Mouse (Mus musculus) limb, embryonic 10.5 days (tissue): ENCODE results near the gene Dnajc13. TPM values are rescaled to one million over a fixed set of nuclear protein-coding genes. Genes with fewer than 3 reads are reported as not detected.

Experiments
- DNase-seq: peaks from one replicate; pipeline ENCODE4 v3.0.0-alpha.2; 2017; ENCODE audit warnings: low spot score
- H3K27ac ChIP-seq: fragments of 300-500 bp; sonication (generic); 2 replicates; pipeline ENCODE4 v1.5.1; 2016; ENCODE audit warnings: mild to moderate bottlenecking
- H3K27me3 ChIP-seq: fragments of 300-500 bp; sonication (generic); 2 replicates; pipeline ENCODE4 v1.6.1; 2016; ENCODE audit warnings: low read depth, mild to moderate bottlenecking; ENCODE audit not compliant: poor library complexity, severe bottlenecking
- H3K36me3 ChIP-seq: fragments of 300-500 bp; sonication (generic); 2 replicates; pipeline ENCODE4 v1.6.1; 2016; ENCODE audit warnings: mild to moderate bottlenecking, moderate library complexity
- H3K4me1 ChIP-seq: fragments of 300-500 bp; sonication (generic); 2 replicates; pipeline ENCODE4 v1.6.1; 2016
- H3K4me3 ChIP-seq: fragments of 300-500 bp; sonication (generic); 2 replicates; pipeline ENCODE4 v1.5.1; 2016; ENCODE audit warnings: mild to moderate bottlenecking, moderate library complexity
- H3K9me3 ChIP-seq: fragments of 300-500 bp; sonication (generic); replicated peaks from 2 replicates; pipeline ENCODE4 v1.6.1; 2016; ENCODE audit warnings: mild to moderate bottlenecking
- WGBS: fragments of 180-500 bp; shearing (Covaris S2); methylation state at CpG from one replicate; pipeline ENCODE4 v1.1.7; 2016; 5-methylcytosine and 5-hydroxymethylcytosine counted together
- polyA plus RNA-seq: library from polyadenylated mRNA; unstranded; fragments of >200 nt; fragmentation: Nextera tagmentation; extraction: Ambion mirVana; gene quantifications from 2 replicates; pipeline ENCODE4 v1.2.1, GENCODE M21; 2016

Gene Dnajc13
- 17.9 and 21.8 TPM in 2 replicates for polyA plus RNA-seq

- H3K27ac ChIP-seq: peak within 1 kb of the TSS; percentile 92
- H3K4me1 ChIP-seq: peaks cover 23% of the 10 kb centered on the region
- peak; percentile 99 for DNase-seq
- H3K9me3 ChIP-seq: no peaks in the 10 kb centered on the region
- 0 out of 2 replicates have a peak, but pooled peaks cover 3% of the 10 kb centered on the region for H3K36me3 ChIP-seq
- peak within 1 kb of the TSS; percentile 78 for H3K4me3 ChIP-seq
- WGBS: under 1% methylated on average over 60 of the region's 60 CpGs
- no peaks in the 10 kb centered on the region for H3K27me3 ChIP-seq
These were observed at the start of gene Dnajc13 for GRCm38 (mm10) chr9:104262823-104263352. Gene Dnajc13, minus strand, starts transcription at chr9:104262930.

DNA sequence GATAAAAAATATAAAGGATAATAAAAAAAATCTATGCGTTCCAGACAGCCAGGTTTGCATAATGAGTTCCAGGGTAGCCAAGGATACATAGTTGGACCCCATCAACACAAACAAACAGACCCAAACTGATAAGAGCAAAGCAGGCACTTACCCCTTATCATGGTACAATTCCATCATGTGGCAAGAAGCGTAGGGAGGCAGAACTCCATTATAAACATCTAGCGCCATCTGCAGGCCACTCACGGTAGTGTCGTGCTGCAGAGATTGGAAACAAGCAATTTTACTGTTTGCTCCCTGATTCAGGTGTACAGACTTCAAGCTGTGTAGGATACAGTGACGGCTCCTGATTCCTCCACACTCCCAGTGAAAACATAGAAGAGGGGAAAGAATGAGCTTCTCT is 44.0 kb upstream of the Dnajc13 start:
- no peak overlapping the region for H3K27ac ChIP-seq
- H3K4me3 ChIP-seq: no peak overlapping the region
- no peaks in the 10 kb centered on the region for H3K4me1 ChIP-seq
- H3K27me3 ChIP-seq: no peaks in the 10 kb centered on the region
- peak; percentile 81 for DNase-seq
- WGBS: 19% methylated on average over 6 of the region's 6 CpGs
- no peaks in the 10 kb centered on the region for H3K9me3 ChIP-seq
- no peaks in the 10 kb centered on the region for H3K36me3 ChIP-seq

- no peak for DNase-seq
- H3K4me3 ChIP-seq: no peak overlapping the region
- no peaks in the 10 kb centered on the region for H3K9me3 ChIP-seq
- no peak overlapping the region for H3K27ac ChIP-seq
- H3K4me1 ChIP-seq: 0 out of 2 replicates have a peak, but pooled peaks cover 3% of the 10 kb centered on the region
- H3K27me3 ChIP-seq: no peaks in the 10 kb centered on the region
- no peaks in the 10 kb centered on the region for H3K36me3 ChIP-seq
- WGBS: 95% methylated on average over 6 of the region's 6 CpGs
These were observed 42.8 kb upstream of the Dnajc13 start for GRCm38 (mm10) chr9:104305333-104306111.

DNA sequence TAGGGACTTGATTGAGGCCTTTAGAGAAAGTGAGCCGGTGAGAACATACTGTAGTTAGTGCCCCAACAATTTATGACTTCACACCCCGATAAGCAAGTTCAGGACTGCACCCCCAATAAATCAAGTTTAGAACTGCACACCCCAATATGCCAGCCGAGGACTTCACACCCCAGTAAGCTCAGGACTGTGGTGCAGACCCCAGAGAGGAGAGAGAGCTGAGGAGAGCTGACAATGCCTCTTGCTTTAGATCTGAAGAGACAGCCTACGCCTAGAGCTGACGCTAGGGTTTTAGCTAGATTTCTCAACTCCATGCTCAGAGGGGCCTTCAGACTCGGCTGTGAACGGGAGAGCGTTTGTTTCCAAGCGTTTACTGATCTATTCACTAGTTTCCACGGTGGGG is 42.1 kb upstream of the Dnajc13 start:
- Histone ChIP-seq H3K9me3 (no peaks in the 10 kb centered on the region), H3K27ac (no peak overlapping the region), H3K4me3 (no peak overlapping the region), H3K27me3 (no peaks in the 10 kb centered on the region), H3K36me3 (no peaks in the 10 kb centered on the region), H3K4me1 (0 out of 2 replicates have a peak, but pooled peaks cover 3% of the 10 kb centered on the region)
- 73% methylated on average over 10 of the region's 10 CpGs for WGBS
- no peak for DNase-seq

DNA sequence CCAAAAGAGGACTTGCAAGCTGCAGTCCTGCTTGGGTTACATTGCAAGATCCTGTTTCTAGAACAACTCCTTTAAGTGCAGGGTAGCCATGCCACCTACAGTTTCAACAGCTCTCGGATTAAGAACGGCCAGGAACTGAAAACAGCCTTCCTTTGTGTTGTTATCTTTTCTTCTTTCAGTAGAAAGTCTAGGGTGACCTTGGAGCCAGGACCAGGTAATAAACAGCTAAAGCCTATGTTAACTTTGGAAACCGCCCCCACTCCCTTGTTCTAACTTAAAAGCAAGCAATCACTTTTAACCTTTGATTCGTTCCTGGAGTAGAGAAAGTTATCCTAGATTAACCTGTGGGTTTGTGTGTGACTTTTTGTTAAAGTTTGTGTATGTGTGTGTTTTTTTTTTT is 41.6 kb upstream of the Dnajc13 start:
- Histone ChIP-seq H3K36me3 (no peaks in the 10 kb centered on the region), H3K27me3 (no peaks in the 10 kb centered on the region), H3K27ac (no peak overlapping the region), H3K9me3 (no peaks in the 10 kb centered on the region), H3K4me1 (0 out of 2 replicates have a peak, but pooled peaks cover 3% of the 10 kb centered on the region), H3K4me3 (no peak overlapping the region)
- no peak for DNase-seq
- 80% methylated on average over 4 of the region's 4 CpGs for WGBS

DNA sequence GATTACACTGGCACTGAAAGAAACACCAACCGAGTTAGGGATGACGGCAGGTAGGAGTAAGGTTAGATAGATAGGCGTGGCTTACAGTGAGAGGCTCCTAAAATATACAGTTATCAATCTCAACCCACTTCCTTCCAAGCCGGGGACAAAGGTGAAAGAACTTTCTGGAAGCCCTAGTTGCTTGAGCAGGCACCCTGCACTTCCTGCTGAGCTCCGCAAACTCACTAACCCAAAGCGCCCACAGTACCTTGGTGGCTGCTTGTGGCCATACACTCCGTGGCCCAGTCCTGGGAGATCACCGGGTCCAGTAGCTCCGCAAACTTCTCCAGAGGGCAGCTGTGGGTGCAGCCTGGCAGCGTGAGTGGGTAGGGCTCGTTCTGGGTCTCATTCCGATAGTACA is 37.8 kb upstream of the Dnajc13 start:
- H3K27ac ChIP-seq: no peak overlapping the region
- no peaks in the 10 kb centered on the region for H3K36me3 ChIP-seq
- H3K4me1 ChIP-seq: 0 out of 2 replicates have a peak, but pooled peaks cover 3% of the 10 kb centered on the region
- H3K9me3 ChIP-seq: no peaks in the 10 kb centered on the region
- H3K4me3 ChIP-seq: no peak overlapping the region
- 86% methylated on average over 12 of the region's 12 CpGs for WGBS
- H3K27me3 ChIP-seq: no peaks in the 10 kb centered on the region
- no peak for DNase-seq

- Histone ChIP-seq H3K36me3 (no peaks in the 10 kb centered on the region), H3K27me3 (no peaks in the 10 kb centered on the region), H3K27ac (no peak overlapping the region), H3K9me3 (no peaks in the 10 kb centered on the region), H3K4me3 (no peak overlapping the region), H3K4me1 (0 out of 2 replicates have a peak, but pooled peaks cover 3% of the 10 kb centered on the region)
- no peak for DNase-seq
- WGBS: 83% methylated on average over 3 of the region's 3 CpGs
These were observed 34.3 kb upstream of the Dnajc13 start for GRCm38 (mm10) chr9:104297041-104297440.

DNA sequence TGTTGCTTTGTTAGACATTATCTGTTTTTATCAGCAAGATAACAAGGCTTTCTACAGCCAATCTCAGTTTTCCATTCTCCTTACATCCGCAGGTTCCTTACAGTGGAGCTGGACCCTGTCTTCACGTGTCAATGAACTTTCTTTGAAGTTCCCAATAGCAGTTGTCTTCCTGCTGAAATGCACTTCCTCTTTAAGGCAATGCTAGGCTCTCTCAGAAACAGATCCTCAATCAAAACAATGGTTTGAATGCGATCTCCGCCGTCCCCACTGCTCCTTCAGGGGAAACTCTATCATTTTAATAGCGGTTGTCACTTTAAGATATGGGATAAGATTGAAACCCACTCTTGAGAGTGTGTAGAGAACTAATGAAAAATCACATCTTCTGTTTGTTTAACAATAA is 22.2 kb upstream of the Dnajc13 start:
- Histone ChIP-seq H3K9me3 (no peaks in the 10 kb centered on the region), H3K4me3 (no peak overlapping the region), H3K36me3 (no peaks in the 10 kb centered on the region), H3K4me1 (no peaks in the 10 kb centered on the region), H3K27me3 (no peaks in the 10 kb centered on the region), H3K27ac (no peak overlapping the region)
- WGBS: 72% methylated on average over 6 of the region's 6 CpGs
- DNase-seq: no peak

- 44% methylated on average over 8 of the region's 8 CpGs for WGBS
- no peak overlapping the region for H3K27ac ChIP-seq
- H3K9me3 ChIP-seq: no peaks in the 10 kb centered on the region
- H3K27me3 ChIP-seq: no peaks in the 10 kb centered on the region
- no peak overlapping the region for H3K4me3 ChIP-seq
- DNase-seq: no peak
- H3K36me3 ChIP-seq: no peaks in the 10 kb centered on the region
- H3K4me1 ChIP-seq: no peaks in the 10 kb centered on the region
These were observed 19.8 kb upstream of the Dnajc13 start for GRCm38 (mm10) chr9:104282536-104282935.

DNA sequence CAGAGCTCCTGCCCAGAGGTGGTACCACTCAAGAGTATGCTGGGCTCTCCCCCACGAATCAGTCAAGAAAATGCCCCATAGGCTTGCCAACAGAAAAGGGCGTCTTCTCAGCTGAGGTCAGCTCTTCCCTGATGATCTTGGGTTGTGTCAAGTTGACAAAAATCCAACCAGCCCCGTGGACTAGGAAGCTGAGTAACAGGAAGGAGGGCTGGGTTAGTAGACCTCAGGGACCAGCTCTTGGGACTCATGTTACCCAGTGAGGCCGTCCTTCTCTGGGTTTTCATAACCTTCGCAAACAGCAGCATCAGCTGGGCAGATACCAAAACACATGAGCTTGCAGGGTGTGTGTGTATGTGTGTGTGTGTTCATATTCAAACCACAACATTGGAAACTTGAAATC is 19.0 kb upstream of the Dnajc13 start:
- H3K9me3 ChIP-seq: no peaks in the 10 kb centered on the region
- no peak overlapping the region for H3K27ac ChIP-seq
- H3K36me3 ChIP-seq: no peaks in the 10 kb centered on the region
- no peak for DNase-seq
- no peaks in the 10 kb centered on the region for H3K4me1 ChIP-seq
- H3K4me3 ChIP-seq: no peak overlapping the region
- H3K27me3 ChIP-seq: no peaks in the 10 kb centered on the region
- 82% methylated on average over 5 of the region's 5 CpGs for WGBS

- H3K36me3 ChIP-seq: no peaks in the 10 kb centered on the region
- H3K27me3 ChIP-seq: no peaks in the 10 kb centered on the region
- H3K4me3 ChIP-seq: no peak overlapping the region
- no peaks in the 10 kb centered on the region for H3K4me1 ChIP-seq
- no peaks in the 10 kb centered on the region for H3K9me3 ChIP-seq
- H3K27ac ChIP-seq: no peak overlapping the region
- no peak for DNase-seq
- WGBS: 81% methylated on average over 8 of the region's 8 CpGs
These were observed 18.2 kb upstream of the Dnajc13 start for GRCm38 (mm10) chr9:104280725-104281495.

DNA sequence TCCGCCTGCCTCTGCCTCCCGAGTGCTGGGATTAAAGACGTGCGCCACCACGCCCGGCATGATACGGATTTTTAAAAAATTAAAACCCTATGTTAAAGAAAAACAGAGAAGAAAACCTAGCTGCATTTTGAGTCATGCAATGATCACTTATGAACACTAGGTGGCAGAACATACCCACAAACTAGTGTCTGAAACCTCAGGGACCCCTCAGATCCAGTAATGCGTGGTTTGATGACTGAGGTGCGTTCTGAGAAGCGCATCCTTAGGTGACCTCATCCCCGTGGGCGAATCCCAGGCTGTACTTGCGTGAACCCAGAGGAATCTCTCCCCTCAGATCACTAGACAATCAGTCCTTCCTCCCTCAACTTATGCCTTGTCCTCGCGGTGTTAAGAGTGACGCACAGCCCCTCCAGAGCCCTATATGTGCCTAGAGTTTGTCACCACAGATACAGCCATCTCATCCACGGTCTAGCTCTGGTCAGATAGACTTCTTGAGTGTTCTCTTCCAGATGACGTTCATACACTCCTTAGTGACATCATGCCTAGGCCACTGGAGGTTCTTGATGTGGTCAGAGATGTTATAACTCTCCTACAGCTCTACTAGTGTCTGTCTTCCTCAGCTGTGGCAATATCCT is 14.9 kb upstream of the Dnajc13 start:
- Histone ChIP-seq H3K27me3 (no peaks in the 10 kb centered on the region), H3K4me1 (no peaks in the 10 kb centered on the region), H3K36me3 (no peaks in the 10 kb centered on the region), H3K4me3 (no peak overlapping the region), H3K9me3 (no peaks in the 10 kb centered on the region), H3K27ac (no peak overlapping the region)
- 28% methylated on average over 18 of the region's 18 CpGs for WGBS
- DNase-seq: peak; percentile 37
